ENCODE assay signal across 8 mouse cellular contexts in the genomic region with DNA sequence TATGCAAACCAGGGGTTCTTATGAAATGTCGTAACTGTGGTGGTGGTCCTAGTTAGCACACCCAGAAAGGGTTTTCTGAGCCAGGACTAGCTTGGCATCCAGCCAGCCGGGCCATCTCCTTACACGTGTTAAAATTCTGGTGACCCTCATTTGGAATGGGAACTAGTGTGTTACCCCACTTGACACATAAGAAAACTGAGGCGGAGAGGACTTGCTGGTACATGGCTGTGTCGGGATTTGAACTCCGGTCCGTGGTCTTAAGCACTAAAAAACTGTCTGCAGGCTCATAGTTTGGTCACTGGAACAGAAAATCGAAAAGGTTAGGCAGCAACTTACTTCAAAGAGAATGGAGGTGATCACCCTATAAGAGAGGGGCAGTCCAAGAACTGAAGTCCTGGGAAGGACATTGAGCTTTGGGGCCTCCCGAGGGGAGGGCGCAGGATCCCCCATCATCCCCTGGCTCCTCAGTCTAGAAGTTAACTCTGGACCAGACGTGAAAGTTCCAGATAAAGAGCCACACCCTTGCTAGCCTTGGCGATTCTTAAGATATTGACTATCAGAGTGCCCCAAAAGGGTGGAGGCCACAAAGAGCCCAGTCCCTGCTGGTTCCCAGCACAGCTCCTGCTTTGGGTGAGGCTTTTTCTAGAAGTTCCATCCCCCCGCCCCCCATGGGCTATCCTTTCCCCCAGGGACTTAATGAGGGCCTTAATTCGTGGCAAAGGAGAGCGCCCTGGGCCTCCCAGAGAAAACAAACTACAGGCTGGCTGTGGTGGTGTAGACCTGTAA. TPM values are rescaled to one million over a fixed set of nuclear protein-coding genes. Genes with fewer than 3 reads are reported as not detected.
DNase-seq lines count a peak whose midpoint lies in the region; ATAC-seq lines count a peak whose summit lies in the region.

No protein-coding gene starts in this region.

- H3K9me3 ChIP-seq in forebrain, embryonic 11.5 days (ENCODE audit: control insufficient read depth, low read length) = no peaks in the 10 kb centered on the region; the same call in 1 of the 2 replicates
- H3K9me3 ChIP-seq in hindbrain, embryonic 16.5 days (ENCODE audit: control insufficient read depth, low read length) = no peaks in the 10 kb centered on the region
- H3K9me3 ChIP-seq in lung, embryonic 16.5 days (ENCODE audit: control insufficient read depth, low read length) = no peaks in the 10 kb centered on the region

- DNase-seq in left cerebral cortex, postnatal 14 days (ENCODE audit: low spot score in 2 of 2) = peak; percentile 40 to 42
- DNase-seq in left cerebral cortex, adult 9 months (ENCODE audit: low spot score in 2 of 2) = no peak
- peak; percentile 82 for DNase-seq in c-Kit-negative CD71-positive TER-119-positive erythroid progenitor cells, embryonic 14.5 days (ENCODE audit: low read depth, low spot score)
- no peak for DNase-seq in forebrain, embryonic 11.5 days (ENCODE audit: low spot score)
- peak; percentile 66 to 71 for DNase-seq in spleen, postnatal 10 days (ENCODE audit: low spot score in 2 of 2)
- DNase-seq in adrenal gland, postnatal 14 days = no peak

- intact Hi-C loops in left cerebral cortex, postnatal 14 days (cut with DNase I) = loop anchor here (2.0 to 10.0 kb wide), 3 partner anchors 24 to 236 kb away; a partner anchor contains a TSS

- peak overlapping the region; percentile 49 for H3K4me3 ChIP-seq in forebrain, embryonic 11.5 days (ENCODE audit: low read depth, low read length)
- H3K4me3 ChIP-seq in hindbrain, embryonic 16.5 days (ENCODE audit: low read length) = peak overlapping the region; percentile 66
- peak overlapping the region; percentile 77 for H3K4me3 ChIP-seq in lung, embryonic 16.5 days (ENCODE audit: low read length)

- H3K4me2 ChIP-seq in forebrain, embryonic 11.5 days (ENCODE audit: low read depth, low read length, severe bottlenecking) = peak overlapping the region; percentile 93
- peak overlapping the region; percentile 96 for H3K4me2 ChIP-seq in hindbrain, embryonic 16.5 days (ENCODE audit: low read length)
- H3K4me2 ChIP-seq in lung, embryonic 16.5 days (ENCODE audit: low read depth, low read length) = peak overlapping the region; percentile 89

- WGBS in forebrain, embryonic 11.5 days = 54% methylated on average over 15 of the region's 15 CpGs
- WGBS in hindbrain, embryonic 16.5 days = 56% methylated on average over 15 of the region's 15 CpGs
- 53% methylated on average over 15 of the region's 15 CpGs for WGBS in lung, embryonic 16.5 days

- H3K4me1 ChIP-seq in forebrain, embryonic 11.5 days (replicated peaks; ENCODE audit: control insufficient read depth, insufficient read depth, low read length) = peaks cover 10% of the 10 kb centered on the region; the same call in 1 of the 2 replicates
- peaks cover 9% of the 10 kb centered on the region for H3K4me1 ChIP-seq in hindbrain, embryonic 16.5 days (ENCODE audit: control insufficient read depth, insufficient read depth, low read depth, low read length)
- peaks cover 17% of the 10 kb centered on the region for H3K4me1 ChIP-seq in lung, embryonic 16.5 days (replicated peaks; ENCODE audit: control insufficient read depth, insufficient read depth, low read length)

- H3K9ac ChIP-seq in forebrain, embryonic 11.5 days (ENCODE audit: low read length) = peak overlapping the region; percentile 50
- peak overlapping the region; percentile 68; the same call in 1 of the 2 replicates for H3K9ac ChIP-seq in hindbrain, embryonic 16.5 days (ENCODE audit: low read depth, low read length)
- H3K9ac ChIP-seq in lung, embryonic 16.5 days (ENCODE audit: low read length) = peak overlapping the region; percentile 85

- H3K36me3 ChIP-seq in forebrain, embryonic 11.5 days (ENCODE audit: control insufficient read depth, insufficient read depth, low read length) = no peaks in the 10 kb centered on the region
- no peaks in the 10 kb centered on the region for H3K36me3 ChIP-seq in hindbrain, embryonic 16.5 days (ENCODE audit: control insufficient read depth, insufficient read depth, low read length)
- H3K36me3 ChIP-seq in lung, embryonic 16.5 days (ENCODE audit: control insufficient read depth, insufficient read depth, low read length) = no peaks in the 10 kb centered on the region

- peaks cover 26% of the 10 kb centered on the region for H3K27me3 ChIP-seq in forebrain, embryonic 11.5 days (ENCODE audit: control insufficient read depth, insufficient read depth, low read length)
- H3K27me3 ChIP-seq in hindbrain, embryonic 16.5 days (replicated peaks; ENCODE audit: control insufficient read depth, insufficient read depth, low read length) = no peaks in the 10 kb centered on the region
- H3K27me3 ChIP-seq in lung, embryonic 16.5 days (ENCODE audit: control insufficient read depth, insufficient read depth, low read depth, low read length) = peaks cover 22% of the 10 kb centered on the region

- no peak; the same call in 1 of the 2 replicates for ATAC-seq in forebrain, embryonic 11.5 days (replicated peaks; ENCODE audit: low FRiP score)
- 0 out of 2 replicates have a peak, but pooled peaks have one; percentile 0 for ATAC-seq in hindbrain, embryonic 16.5 days
- ATAC-seq in lung, embryonic 16.5 days (ENCODE audit: low read depth) = no peak

- H3K27ac ChIP-seq in forebrain, embryonic 11.5 days (ENCODE audit: low read depth, low read length) = no peak overlapping the region
- H3K27ac ChIP-seq in hindbrain, embryonic 16.5 days (ENCODE audit: low read depth, low read length) = no peak overlapping the region; the same call in 1 of the 2 replicates
- no peak overlapping the region for H3K27ac ChIP-seq in lung, embryonic 16.5 days (ENCODE audit: low read length)

RNA-seq across cellular contexts. Expression of a gene that starts 0.8 kb away (rescaled TPM):
- 10 to 100 TPM; 11.7 to 13.0 TPM for total RNA-seq in left cerebral cortex, postnatal 14 days (2021)
- polyA plus RNA-seq in forebrain, embryonic 11.5 days (2014; fragmentation: Nextera tagmentation; extraction: Ambion mirVana) = 34.4 and 38.0 TPM in 2 replicates
- 23.4 and 23.7 TPM in 2 replicates for polyA plus RNA-seq in hindbrain, embryonic 16.5 days (2015; fragmentation: Nextera tagmentation; extraction: Ambion mirVana)
- 58.3 and 75.9 TPM in 2 replicates for polyA plus RNA-seq in lung, embryonic 16.5 days (2015; fragmentation: Nextera tagmentation; extraction: Ambion mirVana)
- total RNA-seq in adrenal gland, postnatal 14 days (2021) = 72.6 and 76.9 TPM in 2 replicates

RNA-seq across cellular contexts. Expression of a gene that starts 1.1 kb away (rescaled TPM):
- 100 to 1,000 TPM; 128 to 132 TPM for total RNA-seq in left cerebral cortex, postnatal 14 days (2021)
- polyA plus RNA-seq in forebrain, embryonic 11.5 days (2014; fragmentation: Nextera tagmentation; extraction: Ambion mirVana) = 0.19 and 0.28 TPM in 2 replicates
- polyA plus RNA-seq in hindbrain, embryonic 16.5 days (2015; fragmentation: Nextera tagmentation; extraction: Ambion mirVana) = 3.1 and 3.7 TPM in 2 replicates
- polyA plus RNA-seq in lung, embryonic 16.5 days (2015; fragmentation: Nextera tagmentation; extraction: Ambion mirVana) = 0.29 and 0.41 TPM in 2 replicates
- 0.74 and 1.5 TPM in 2 replicates for total RNA-seq in adrenal gland, postnatal 14 days (2021)

RNA-seq across cellular contexts. Expression of a gene that starts 25.0 kb away (rescaled TPM):
- total RNA-seq in left cerebral cortex, postnatal 14 days (2021) = 1 to 10 TPM; 3.0 to 3.1 TPM
- 23.0 and 23.4 TPM in 2 replicates for polyA plus RNA-seq in forebrain, embryonic 11.5 days (2014; fragmentation: Nextera tagmentation; extraction: Ambion mirVana)
- polyA plus RNA-seq in hindbrain, embryonic 16.5 days (2015; fragmentation: Nextera tagmentation; extraction: Ambion mirVana) = 9.7 and 10.7 TPM in 2 replicates
- polyA plus RNA-seq in lung, embryonic 16.5 days (2015; fragmentation: Nextera tagmentation; extraction: Ambion mirVana) = 28.4 and 30.7 TPM in 2 replicates
- total RNA-seq in adrenal gland, postnatal 14 days (2021) = 12.9 and 15.7 TPM in 2 replicates

RNA-seq across cellular contexts. Expression of a gene that starts 38.1 kb away (rescaled TPM):
- total RNA-seq in left cerebral cortex, postnatal 14 days (2021) = 10 to 100 TPM in 1 of 2 experiments, 1 to 10 TPM in 1; 8.7 to 12.9 TPM
- 16.3 and 18.2 TPM in 2 replicates for polyA plus RNA-seq in forebrain, embryonic 11.5 days (2014; fragmentation: Nextera tagmentation; extraction: Ambion mirVana)
- polyA plus RNA-seq in hindbrain, embryonic 16.5 days (2015; fragmentation: Nextera tagmentation; extraction: Ambion mirVana) = 9.8 and 11.4 TPM in 2 replicates
- 55.6 and 57.3 TPM in 2 replicates for polyA plus RNA-seq in lung, embryonic 16.5 days (2015; fragmentation: Nextera tagmentation; extraction: Ambion mirVana)
- total RNA-seq in adrenal gland, postnatal 14 days (2021) = 24.5 and 26.3 TPM in 2 replicates

RNA-seq across cellular contexts. Expression of a gene that starts 50.5 kb away (rescaled TPM):
- total RNA-seq in left cerebral cortex, postnatal 14 days (2021) = under 1 TPM; 0.57 to 0.66 TPM
- 1.2 and 1.3 TPM in 2 replicates for polyA plus RNA-seq in forebrain, embryonic 11.5 days (2014; fragmentation: Nextera tagmentation; extraction: Ambion mirVana)
- polyA plus RNA-seq in hindbrain, embryonic 16.5 days (2015; fragmentation: Nextera tagmentation; extraction: Ambion mirVana) = 1.8 and 1.9 TPM in 2 replicates
- polyA plus RNA-seq in lung, embryonic 16.5 days (2015; fragmentation: Nextera tagmentation; extraction: Ambion mirVana) = 13.0 and 13.6 TPM in 2 replicates
- total RNA-seq in adrenal gland, postnatal 14 days (2021) = 2.7 and 3.5 TPM in 2 replicates

Comparison
In these comparisons a context has a peak if more than half of its experiments do, and no peak if none do; other contexts are left out.
1. DNase-seq: peak in left cerebral cortex, postnatal 14 days (2 of 2), c-Kit-negative CD71-positive TER-119-positive erythroid progenitor cells, embryonic 14.5 days (single experiment) and spleen, postnatal 10 days (2 of 2); none in left cerebral cortex, adult 9 months (0 of 2), forebrain, embryonic 11.5 days (single experiment) and adrenal gland, postnatal 14 days (single experiment).
2. Peak in every context shown above with its lines, with median percentiles within 50 percentile points of each other: H3K4me2 ChIP-seq, H3K4me3 ChIP-seq and H3K9ac ChIP-seq.